Mouse (Mus musculus) right cerebral cortex, postnatal 10 days (tissue): ENCODE results near the gene Slc12a8.

Experiments
- DNase-seq, 2 experiments: peaks; one replicate each; pipeline ENCODE4 v3.0.0; 2021; ENCODE audit warnings: low spot score in 2 of 2

The Slc12a8 gene

GRCm38 (mm10) chr16:33612056-33612770 lies 95.1 kb downstream of the Slc12a8 start:
- no peak for DNase-seq

- DNase-seq = no peak
These were observed 98.9 kb downstream of the Slc12a8 start for GRCm38 (mm10) chr16:33615986-33616385.

GRCm38 (mm10) chr16:33621836-33622235 lies 104.7 kb downstream of the Slc12a8 start:
- DNase-seq = no peak

GRCm38 (mm10) chr16:33624586-33624985 lies 107.5 kb downstream of the Slc12a8 start:
- DNase-seq = no peak

- no peak for DNase-seq
These were observed 112.4 kb downstream of the Slc12a8 start for GRCm38 (mm10) chr16:33629539-33629938.

GRCm38 (mm10) chr16:33635836-33636595 lies 118.9 kb downstream of the Slc12a8 start:
- DNase-seq = peak in 1 of 2 experiments; percentile 46

- DNase-seq = no peak
These were observed 124.7 kb downstream of the Slc12a8 start for GRCm38 (mm10) chr16:33641779-33642178.

GRCm38 (mm10) chr16:33653116-33653515 lies 136.0 kb downstream of the Slc12a8 start:
- no peak for DNase-seq

GRCm38 (mm10) chr16:33655443-33655842 lies 138.3 kb downstream of the Slc12a8 start:
- no peak for DNase-seq

GRCm38 (mm10) chr16:33657191-33657590 lies 140.1 kb downstream of the Slc12a8 start:
- DNase-seq = no peak

- DNase-seq = no peak
These were observed 141.0 kb downstream of the Slc12a8 start for GRCm38 (mm10) chr16:33658121-33658520.

GRCm38 (mm10) chr16:33659521-33659920 lies 142.4 kb downstream of the Slc12a8 start:
- no peak for DNase-seq

GRCm38 (mm10) chr16:33660125-33660524 lies 143.0 kb downstream of the Slc12a8 start:
- no peak for DNase-seq

- no peak for DNase-seq
These were observed 145.7 kb downstream of the Slc12a8 start for GRCm38 (mm10) chr16:33662841-33663240.

- no peak for DNase-seq
These were observed 149.1 kb downstream of the Slc12a8 start for GRCm38 (mm10) chr16:33666226-33666625.

- no peak for DNase-seq
These were observed 149.9 kb downstream of the Slc12a8 start for GRCm38 (mm10) chr16:33666985-33667538.

- no peak for DNase-seq
These were observed 151.3 kb downstream of the Slc12a8 start for GRCm38 (mm10) chr16:33668448-33668847.

- DNase-seq = no peak
These were observed 151.9 kb downstream of the Slc12a8 start for GRCm38 (mm10) chr16:33669072-33669471.

- DNase-seq = no peak
These were observed 153.2 kb downstream of the Slc12a8 start for GRCm38 (mm10) chr16:33670340-33670739.

GRCm38 (mm10) chr16:33670933-33671332 lies 153.8 kb downstream of the Slc12a8 start:
- DNase-seq = no peak

- no peak for DNase-seq
These were observed 155.1 kb downstream of the Slc12a8 start for GRCm38 (mm10) chr16:33672188-33672587.

- no peak for DNase-seq
These were observed 155.5 kb downstream of the Slc12a8 start for GRCm38 (mm10) chr16:33672643-33673042.
